Mouse (Mus musculus) thymus, adult 18-20 months (tissue): ENCODE measurements at regions not wholly inside any gene's neighbourhood (a gene's known extent, or its start where the extent isn't known, plus 50 kb on each side); places are given as distances from the start of the nearest gene placed in this dataset.

Experiments used
- DNase-seq, 2 experiments: peaks; one replicate each; pipeline ENCODE4 v3.0.0; 2022; ENCODE audit warnings: mixed read lengths in 2 of 2

DNA sequence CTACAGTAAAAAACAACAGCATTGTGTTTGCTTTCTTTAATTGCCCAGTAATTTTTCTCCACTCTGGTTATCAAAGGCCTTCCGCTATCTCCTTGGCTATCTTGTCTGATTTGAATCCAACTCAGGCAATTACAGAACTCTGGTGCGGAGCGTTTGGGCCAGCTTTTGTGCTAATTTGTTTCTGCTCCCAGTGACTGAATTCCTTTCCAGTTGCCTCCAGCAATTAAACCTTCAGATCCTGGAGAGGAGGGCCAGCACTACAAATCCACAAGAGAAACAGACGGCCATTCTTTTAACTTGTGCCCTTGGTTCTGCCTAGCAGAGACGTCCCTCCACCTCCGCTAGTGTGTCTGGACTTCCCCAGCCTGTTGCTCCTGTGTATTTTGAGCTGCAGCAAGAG is 51.3 kb upstream of the Ankrd55 start:
- DNase-seq: no peak

DNA sequence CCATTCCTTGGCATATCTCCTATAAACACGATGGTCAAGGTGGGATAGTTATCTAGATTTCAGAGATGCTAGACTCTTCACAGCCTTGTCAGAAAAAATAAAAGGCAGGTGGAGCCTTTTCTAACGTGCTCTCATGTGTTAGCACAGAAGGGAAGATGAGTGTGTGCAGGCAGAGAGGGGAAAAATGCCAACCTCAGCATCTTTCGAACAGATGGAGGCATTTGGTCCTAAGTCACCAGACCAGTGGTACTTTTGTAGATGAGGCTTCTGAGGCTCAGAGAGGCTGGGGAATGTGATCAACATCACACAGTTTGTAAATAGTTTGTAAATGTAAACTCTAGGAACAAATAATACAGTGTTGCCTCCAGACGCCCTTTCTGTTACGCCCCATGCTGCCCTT is 50.9 kb upstream of the Ankrd55 start:
- no peak for DNase-seq

DNA sequence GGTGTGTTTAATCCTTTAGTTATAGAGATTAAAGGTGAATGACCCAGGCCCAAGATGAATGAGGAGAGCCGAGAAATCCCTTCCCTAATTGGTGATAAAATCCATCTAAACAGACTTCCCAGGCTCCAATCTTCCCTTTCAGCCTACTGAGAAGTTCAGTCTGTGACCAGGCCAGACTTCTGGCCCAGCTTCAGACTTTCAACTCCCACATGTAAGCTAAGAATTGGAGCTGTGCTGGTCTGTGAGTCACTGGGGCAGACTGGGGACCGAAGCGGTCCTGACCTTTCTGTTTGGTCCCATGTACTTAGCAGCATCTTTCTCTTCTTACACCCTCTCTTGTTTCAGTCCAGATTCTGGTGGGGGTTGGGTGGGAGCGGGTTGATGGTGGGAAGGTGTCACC is 50.3 kb upstream of the Ankrd55 start:
- no peak for DNase-seq
